Mouse (Mus musculus) left cerebral cortex, postnatal 10 days (tissue): ENCODE measurements around the gene Ccsap. TPM values are rescaled to one million over a fixed set of nuclear protein-coding genes. Genes with fewer than 3 reads are reported as not detected.

ENCODE experiments used
- DNase-seq, 2 experiments: peaks; one replicate each; pipeline ENCODE4 v3.0.0; 2021 to 2022; ENCODE audit warnings: low spot score in 2 of 2, mixed read lengths in 1 of 2; ENCODE audit errors: extremely low spot score in 1 of 2
- intact Hi-C: fragments of 180-260 bp; cut with DNase I; formaldehyde crosslinking; loops from one replicate; pipeline ENCODE4 v1.15.1; 2025
- total RNA-seq, 2 experiments: library from RNA; stranded (reverse); gene quantifications; 2 replicates each; pipeline ENCODE4 v1.2.3; 2021

Ccsap gene
- total RNA-seq, 2 experiments from 2014 or later, result 54.9 to 57.0 TPM

- no peak for DNase-seq
- intact Hi-C loops, result no loop called here
These were observed 23.1 kb upstream of the Ccsap start for GRCm38 (mm10) chr8:123883094-123883493.

DNA sequence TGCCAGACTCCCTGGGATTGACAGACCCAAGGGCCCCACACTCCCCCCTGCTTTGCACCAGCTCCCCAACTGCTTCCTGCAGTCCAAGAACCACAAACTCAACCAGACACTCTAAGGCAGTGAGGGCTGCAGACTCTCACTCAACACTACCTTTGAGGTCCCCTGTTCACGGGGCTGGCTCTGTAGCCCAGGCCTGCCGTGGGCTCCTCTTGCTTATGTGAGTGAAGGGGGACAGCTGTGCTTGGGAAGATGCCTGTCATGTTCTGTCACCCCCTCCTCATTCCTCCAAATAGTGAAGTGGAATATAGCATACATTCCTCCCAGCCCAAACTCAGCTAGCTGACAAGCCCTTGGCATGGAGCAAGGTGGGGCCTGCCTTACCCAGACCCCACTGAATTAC, 22.4 kb upstream of the Ccsap start:
- intact Hi-C loops, result no loop called here
- DNase-seq, result no peak

GRCm38 (mm10) chr8:123880821-123881350, 20.9 kb upstream of the Ccsap start:
- intact Hi-C loops, result no loop called here
- no peak for DNase-seq

- intact Hi-C loops, result no loop called here
These were observed 20.3 kb upstream of the Ccsap start for GRCm38 (mm10) chr8:123880271-123880670.

GRCm38 (mm10) chr8:123877865-123878264, 17.9 kb upstream of the Ccsap start:
- intact Hi-C loops, result no loop called here

More at GRCm38 (mm10) chr8:123880271-123880670, 20.3 kb upstream of the Ccsap start:
- peak; percentile 74 to 86 for DNase-seq

GRCm38 (mm10) chr8:123874324-123874723, 14.3 kb upstream of the Ccsap start:
- DNase-seq, result no peak
- intact Hi-C loops, result no loop called here

More at GRCm38 (mm10) chr8:123877865-123878264, 17.9 kb upstream of the Ccsap start:
- DNase-seq, result no peak

GRCm38 (mm10) chr8:123873364-123873763, 13.4 kb upstream of the Ccsap start:
- intact Hi-C loops, result no loop called here
- no peak for DNase-seq

GRCm38 (mm10) chr8:123872048-123872447, 12.0 kb upstream of the Ccsap start:
- DNase-seq, result no peak
- intact Hi-C loops, result no loop called here

- DNase-seq, result no peak
- intact Hi-C loops, result no loop called here
These were observed 7.0 kb upstream of the Ccsap start for GRCm38 (mm10) chr8:123866971-123867370.

DNA sequence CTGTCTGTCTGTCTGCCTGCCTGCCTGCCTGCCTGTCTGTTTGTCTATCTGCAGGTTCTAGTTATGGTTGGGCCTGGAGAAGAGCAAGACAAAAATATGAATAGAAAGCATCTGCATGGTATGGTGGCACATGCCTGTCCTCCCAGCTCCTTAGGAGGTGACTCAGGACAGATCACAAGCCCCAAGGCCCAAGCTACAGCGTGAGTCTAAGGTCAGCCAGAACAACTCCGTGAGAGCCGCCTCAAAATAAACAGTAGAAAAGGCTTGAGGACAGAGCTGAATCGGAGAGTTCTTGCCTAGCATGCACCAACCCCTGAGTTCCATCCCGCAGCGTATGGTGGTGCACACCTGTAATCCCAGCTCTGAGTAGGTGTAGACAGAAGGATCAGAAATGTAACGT, 5.8 kb upstream of the Ccsap start:
- no peak for DNase-seq

DNA sequence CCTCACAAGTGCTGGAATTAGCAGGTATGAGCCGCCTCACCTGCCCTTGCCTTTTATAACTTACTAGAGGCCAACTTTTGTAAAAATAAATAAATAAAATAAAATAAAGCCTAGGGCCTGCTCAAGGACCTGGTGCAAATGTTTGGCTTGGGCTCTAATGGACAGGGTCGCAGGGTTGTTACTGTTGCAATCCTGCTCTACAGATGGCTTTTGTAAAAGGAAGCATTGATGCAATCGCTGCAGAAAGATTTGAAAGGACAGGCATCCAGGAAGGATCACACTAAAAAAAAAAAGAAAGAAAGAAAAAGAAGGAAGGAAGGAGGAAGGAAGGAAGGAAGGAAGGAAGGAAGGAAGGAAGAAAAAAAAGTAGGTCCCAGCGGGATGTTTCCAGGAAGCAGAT, 377 bp upstream of the Ccsap start:
- DNase-seq, result no peak
- intact Hi-C loops, result no loop called here

More for the DNA sequence above, 5.8 kb upstream of the Ccsap start:
- intact Hi-C loops, result no loop called here

DNA sequence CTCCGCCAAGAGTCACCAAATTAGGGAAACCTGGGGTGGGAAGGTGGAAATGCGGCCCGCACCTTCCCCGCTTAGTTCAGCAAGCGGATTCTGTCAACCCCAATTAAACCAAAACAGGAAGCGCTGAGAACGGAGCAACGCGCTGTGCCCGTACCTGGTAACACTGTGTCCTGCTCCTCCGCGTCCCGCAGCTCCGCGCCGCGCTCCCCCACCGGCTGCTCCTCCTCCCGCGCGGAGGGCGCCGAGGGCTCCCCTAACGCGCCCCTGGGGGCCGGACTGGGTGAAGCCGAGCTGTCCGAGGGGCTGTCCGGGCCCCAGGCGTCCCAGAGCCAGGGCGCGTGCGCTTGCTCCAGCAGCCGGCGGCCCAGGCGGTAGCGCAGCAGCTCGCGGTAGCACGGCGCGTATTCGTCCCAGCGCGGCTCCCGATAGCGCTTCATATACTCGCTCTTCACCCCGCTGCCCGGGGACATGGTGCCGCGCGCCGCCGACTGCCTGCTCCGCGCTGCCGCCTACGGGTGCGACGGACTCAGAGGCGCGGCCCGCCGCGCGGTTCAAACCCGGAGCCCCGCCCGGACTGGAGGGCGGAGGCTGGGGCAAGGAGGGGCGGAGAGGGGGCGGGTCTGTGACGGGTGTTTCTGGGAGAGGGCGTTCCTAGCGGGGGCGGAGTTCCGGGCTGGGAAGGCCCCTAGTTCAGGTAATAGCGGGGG, 915 bp downstream of the Ccsap start:
- intact Hi-C loops, result loop anchor here (5.0 kb wide), 1 partner anchor 33 kb away; the partner anchor contains the start of gene Acta1
- DNase-seq, result peak; percentile 82 to 94

GRCm38 (mm10) chr8:123858574-123858940, 1.5 kb downstream of the Ccsap start:
- intact Hi-C loops, result loop anchor here (5.0 kb wide), 1 partner anchor 34 kb away; the partner anchor contains the start of gene Acta1
- no peak for DNase-seq

DNA sequence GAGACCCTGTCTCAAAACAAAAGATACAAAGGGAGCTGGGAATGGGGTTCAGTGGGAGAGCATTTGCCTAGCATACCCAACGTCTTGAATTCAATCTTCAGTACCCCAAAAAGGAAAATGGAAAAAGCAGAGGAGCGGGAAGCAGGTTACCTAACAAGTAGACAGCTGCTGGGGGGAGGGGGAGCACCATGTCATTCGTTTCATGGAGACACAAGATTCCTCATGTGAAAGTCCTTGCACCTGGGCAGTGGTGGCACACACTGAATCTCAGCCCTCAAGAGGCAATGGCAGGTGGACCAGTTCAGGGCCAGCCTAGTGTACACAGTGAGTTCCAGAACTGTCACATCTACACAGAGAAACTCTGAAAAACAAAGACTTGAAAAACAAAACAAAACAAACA, 2.6 kb downstream of the Ccsap start:
- DNase-seq, result peak in 1 of 2 experiments; percentile 54
- intact Hi-C loops, result loop anchor here (5.0 kb wide), 1 partner anchor 35 kb away; the partner anchor contains the start of gene Acta1

- intact Hi-C loops, result loop anchor here (5.0 kb wide), 1 partner anchor 37 kb away; the partner anchor contains the start of gene Acta1
These were observed 5.1 kb downstream of the Ccsap start for GRCm38 (mm10) chr8:123854733-123855475.

GRCm38 (mm10) chr8:123854252-123854651, 5.8 kb downstream of the Ccsap start:
- intact Hi-C loops, result no loop called here
- no peak for DNase-seq

More at GRCm38 (mm10) chr8:123854733-123855475, 5.1 kb downstream of the Ccsap start:
- no peak for DNase-seq

DNA sequence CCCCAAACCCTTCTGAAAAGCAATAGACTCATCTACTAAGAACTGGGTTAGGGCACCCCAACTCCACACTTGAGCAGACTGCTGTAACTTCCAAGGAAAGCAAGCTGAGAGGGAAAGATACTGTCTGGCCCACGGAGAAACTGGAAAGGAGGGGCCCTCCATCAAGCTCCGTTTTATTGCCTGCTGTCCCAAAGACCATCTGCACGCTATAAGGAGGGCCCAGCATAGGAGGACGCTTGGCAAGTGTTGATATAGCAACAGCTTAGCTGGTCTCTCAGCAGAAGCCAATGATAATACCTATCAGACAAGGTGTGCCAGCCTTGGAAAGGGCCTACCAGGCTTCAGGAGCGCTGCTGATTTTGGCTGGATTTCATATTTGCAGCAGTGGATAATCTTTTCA, 8.4 kb downstream of the Ccsap start:
- intact Hi-C loops, result no loop called here
- no peak for DNase-seq

DNA sequence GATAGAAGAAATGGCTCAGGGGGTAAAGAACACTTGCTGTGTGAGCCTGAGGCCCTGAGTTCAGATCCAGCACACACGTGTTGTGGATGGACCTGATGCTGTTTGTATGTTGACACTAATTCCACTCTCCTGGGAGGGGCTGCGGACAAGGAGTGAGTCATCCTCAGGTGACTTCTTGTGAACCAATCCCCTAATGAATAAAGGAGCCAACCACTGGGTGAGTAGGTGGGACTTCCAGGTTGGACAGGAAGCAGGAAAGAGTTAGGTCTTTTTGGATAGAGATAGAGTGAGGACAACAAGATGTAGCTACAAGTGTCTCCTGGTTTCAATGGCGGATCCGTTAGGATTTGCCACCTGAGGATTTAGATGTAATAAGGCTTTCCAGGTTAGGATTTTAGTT, 10.7 kb downstream of the Ccsap start:
- no peak for DNase-seq
- intact Hi-C loops, result no loop called here

DNA sequence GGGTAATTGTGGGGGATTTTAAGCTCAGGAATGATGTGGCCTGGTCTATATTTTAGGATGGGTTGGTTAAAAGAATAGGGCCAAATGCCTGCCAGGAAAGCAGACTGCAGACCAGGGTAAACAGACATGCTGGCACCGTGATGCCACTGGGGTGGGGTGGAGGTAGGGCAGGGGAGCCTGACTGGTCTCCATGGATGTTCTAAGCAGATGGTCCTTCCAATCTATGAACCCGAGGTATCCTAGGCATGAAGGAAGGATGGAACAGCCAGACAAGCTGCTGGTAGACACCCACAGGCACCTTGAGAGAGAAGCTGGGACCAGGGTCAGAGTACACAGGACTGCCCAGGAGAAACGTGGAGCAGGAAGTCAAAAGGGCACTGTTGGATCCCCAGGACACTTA, 12.5 kb downstream of the Ccsap start:
- no peak for DNase-seq
- intact Hi-C loops, result no loop called here

DNA sequence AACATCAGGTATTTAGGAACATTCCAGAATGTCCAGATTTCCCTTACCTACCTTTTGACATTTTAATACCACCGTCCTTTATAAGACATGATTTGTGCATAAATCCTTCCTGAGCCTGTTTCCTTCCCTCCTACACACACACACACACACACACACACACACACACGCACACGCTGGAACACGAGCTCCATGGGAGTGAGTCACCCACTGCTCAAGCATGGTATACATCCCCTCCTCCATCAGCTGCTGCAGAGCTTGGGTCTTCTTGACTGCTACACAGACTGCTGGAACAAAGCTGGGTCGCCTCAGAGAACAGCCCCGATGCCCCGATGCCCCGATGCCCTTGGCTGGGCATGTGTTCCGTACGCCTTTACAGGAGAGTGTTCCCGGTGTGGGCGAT, 13.5 kb downstream of the Ccsap start:
- no peak for DNase-seq
- intact Hi-C loops, result no loop called here
